Mouse (Mus musculus): ENCODE measurements around the gene Chp1. TPM values are rescaled to one million over a fixed set of nuclear protein-coding genes. Genes with fewer than 3 reads are reported as not detected.

The Chp1 gene
- polyA plus RNA-seq, 1 experiment, result 39.0 TPM

- no peak for TF ChIP-seq CTCF (IDR thresholded peaks at IDR 0.05; ENCODE audit: extremely low read depth, insufficient read depth, insufficient read length, insufficient replicate concordance)
- TF ChIP-seq POLR2A (IDR thresholded peaks at IDR 0.05; ENCODE audit: low read depth, low read length), result no peak
These were observed 14.3 kb downstream of the Chp1 start for GRCm38 (mm10) chr2:119561794-119562193.

DNA sequence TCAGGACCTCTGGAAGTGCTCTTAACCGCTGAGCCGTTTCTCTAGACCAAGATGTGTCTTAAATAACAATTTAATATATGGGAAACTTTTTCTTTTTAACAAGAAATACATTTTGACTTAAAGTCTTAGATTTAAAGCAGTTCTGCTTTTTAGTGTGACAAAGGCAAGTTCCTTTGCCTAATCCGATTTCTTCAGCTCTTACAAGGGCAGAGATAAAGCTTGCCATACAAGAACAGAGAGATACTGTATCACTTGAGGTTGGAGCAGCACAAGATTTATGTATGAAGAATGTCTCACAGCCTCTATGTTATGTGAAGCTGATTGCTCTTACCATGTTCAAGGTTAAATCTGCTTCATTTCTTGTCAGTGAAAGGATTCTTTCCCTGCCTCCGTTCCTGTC lies 17.8 kb downstream of the Chp1 start:
- H3K4me3 ChIP-seq (ENCODE audit: extremely low read depth, insufficient read depth, insufficient read length), result no peak overlapping the region
- 90% methylated on average over 4 of the region's 4 CpGs for WGBS

More at GRCm38 (mm10) chr2:119561794-119562193, 14.3 kb downstream of the Chp1 start:
- Histone ChIP-seq H3K27ac (ENCODE audit: insufficient read depth, low read length) (no peak overlapping the region), H3K27me3 (ENCODE audit: control insufficient read depth, insufficient read depth, low read length) (no peaks in the 10 kb centered on the region), H3K36me3 (ENCODE audit: control insufficient read depth, insufficient read depth, low read length) (no peaks in the 10 kb centered on the region; the same call in 1 of the 2 replicates), H3K4me3 (ENCODE audit: extremely low read depth, insufficient read depth, insufficient read length) (no peak overlapping the region), H3K4me1 (ENCODE audit: control insufficient read depth, insufficient read depth, insufficient read length) (peaks cover 7% of the 10 kb centered on the region)
- WGBS, result 20% methylated on average over 3 of the region's 3 CpGs
- DNase-seq (ENCODE audit: low read depth in 1 of 2, low spot score in 2 of 2), result no peak

DNA sequence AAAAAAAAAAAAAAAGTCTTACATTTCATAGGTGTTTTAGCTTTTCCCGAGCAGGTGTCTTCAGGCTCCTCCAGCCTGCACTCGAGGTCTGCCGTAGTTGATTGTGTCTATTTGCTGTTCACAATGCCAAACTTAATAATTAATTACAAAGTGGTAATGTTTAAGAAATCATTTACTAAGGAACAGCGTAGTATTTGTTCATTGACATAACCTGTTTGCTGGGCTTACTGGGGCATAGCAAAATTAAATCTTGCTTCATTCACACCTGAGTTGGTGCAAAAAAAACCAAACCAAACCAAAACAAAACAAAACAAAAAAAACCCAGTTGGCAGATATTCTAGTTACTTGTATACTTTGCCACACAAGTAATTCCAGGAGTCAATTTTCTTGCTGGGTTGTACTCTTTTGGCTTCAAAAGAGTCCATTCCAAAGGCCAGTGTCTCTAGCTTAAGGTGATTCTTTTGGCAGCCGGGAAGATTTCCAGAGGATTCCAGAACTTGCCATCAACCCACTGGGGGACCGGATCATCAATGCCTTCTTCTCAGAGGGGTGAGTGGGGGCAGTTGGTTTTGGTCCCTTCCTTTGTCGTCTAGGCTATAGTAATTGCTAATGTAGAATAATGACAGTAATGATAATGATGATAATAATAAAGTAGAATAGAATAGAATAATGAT lies 18.8 kb downstream of the Chp1 start:
- Histone ChIP-seq H3K27me3 (ENCODE audit: control insufficient read depth, insufficient read depth, low read length) (no peaks in the 10 kb centered on the region; the same call in 1 of the 2 replicates), H3K4me1 (ENCODE audit: control insufficient read depth, insufficient read depth, insufficient read length) (no peaks in the 10 kb centered on the region; the same call in 1 of the 2 replicates), H3K27ac (ENCODE audit: insufficient read depth, low read length) (no peak overlapping the region), H3K36me3 (ENCODE audit: control insufficient read depth, insufficient read depth, low read length) (peaks cover 5% of the 10 kb centered on the region; the same call in 1 of the 2 replicates), H3K4me3 (ENCODE audit: extremely low read depth, insufficient read depth, insufficient read length) (no peak overlapping the region)
- no peak for TF ChIP-seq POLR2A (IDR thresholded peaks at IDR 0.05; ENCODE audit: low read depth, low read length)
- TF ChIP-seq CTCF (IDR thresholded peaks at IDR 0.05; ENCODE audit: extremely low read depth, insufficient read depth, insufficient read length, insufficient replicate concordance), result no peak
- DNase-seq (ENCODE audit: low read depth in 1 of 2, low spot score in 2 of 2), result no peak
- WGBS, result 97% methylated on average over 7 of the region's 7 CpGs

More for the DNA sequence above, 17.8 kb downstream of the Chp1 start:
- Histone ChIP-seq H3K36me3 (ENCODE audit: control insufficient read depth, insufficient read depth, low read length) (peaks cover 5% of the 10 kb centered on the region; the same call in 1 of the 2 replicates), H3K27me3 (ENCODE audit: control insufficient read depth, insufficient read depth, low read length) (no peaks in the 10 kb centered on the region; the same call in 1 of the 2 replicates), H3K27ac (ENCODE audit: insufficient read depth, low read length) (no peak overlapping the region), H3K4me1 (ENCODE audit: control insufficient read depth, insufficient read depth, insufficient read length) (no peaks in the 10 kb centered on the region; the same call in 1 of the 2 replicates)
- DNase-seq (ENCODE audit: low read depth in 1 of 2, low spot score in 2 of 2), result no peak
- TF ChIP-seq POLR2A (IDR thresholded peaks at IDR 0.05; ENCODE audit: low read depth, low read length), result no peak
- TF ChIP-seq CTCF (IDR thresholded peaks at IDR 0.05; ENCODE audit: extremely low read depth, insufficient read depth, insufficient read length, insufficient replicate concordance), result no peak

GRCm38 (mm10) chr2:119572471-119572870 lies 25.0 kb downstream of the Chp1 start:
- Histone ChIP-seq H3K4me1 (ENCODE audit: control insufficient read depth, insufficient read depth, insufficient read length) (no peaks in the 10 kb centered on the region), H3K27ac (ENCODE audit: insufficient read depth, low read length) (no peak overlapping the region)
- DNase-seq (ENCODE audit: low read depth in 1 of 2, low spot score in 2 of 2), result no peak

GRCm38 (mm10) chr2:119581571-119581970 lies 34.1 kb downstream of the Chp1 start:
- no peak for DNase-seq (ENCODE audit: low read depth in 1 of 2, low spot score in 2 of 2)
- no peak overlapping the region for H3K27ac ChIP-seq (ENCODE audit: insufficient read depth, low read length)
- no peaks in the 10 kb centered on the region for H3K4me1 ChIP-seq (ENCODE audit: control insufficient read depth, insufficient read depth, insufficient read length)
- 100% methylated on average over 3 of the region's 3 CpGs for WGBS
- no peak for TF ChIP-seq POLR2A (IDR thresholded peaks at IDR 0.05; ENCODE audit: low read depth, low read length)
- TF ChIP-seq CTCF (IDR thresholded peaks at IDR 0.05; ENCODE audit: extremely low read depth, insufficient read depth, insufficient read length, insufficient replicate concordance), result no peak
- H3K4me3 ChIP-seq (ENCODE audit: extremely low read depth, insufficient read depth, insufficient read length), result no peak overlapping the region
- peaks cover 5% of the 10 kb centered on the region; the same call in 1 of the 2 replicates for H3K36me3 ChIP-seq (ENCODE audit: control insufficient read depth, insufficient read depth, low read length)
- H3K27me3 ChIP-seq (ENCODE audit: control insufficient read depth, insufficient read depth, low read length), result no peaks in the 10 kb centered on the region

More at GRCm38 (mm10) chr2:119572471-119572870, 25.0 kb downstream of the Chp1 start:
- no peak for TF ChIP-seq CTCF (IDR thresholded peaks at IDR 0.05; ENCODE audit: extremely low read depth, insufficient read depth, insufficient read length, insufficient replicate concordance)
- TF ChIP-seq POLR2A (IDR thresholded peaks at IDR 0.05; ENCODE audit: low read depth, low read length), result no peak
- Histone ChIP-seq H3K27me3 (ENCODE audit: control insufficient read depth, insufficient read depth, low read length) (no peaks in the 10 kb centered on the region), H3K4me3 (ENCODE audit: extremely low read depth, insufficient read depth, insufficient read length) (no peak overlapping the region), H3K36me3 (ENCODE audit: control insufficient read depth, insufficient read depth, low read length) (peaks cover 8% of the 10 kb centered on the region)
- WGBS, result 83% methylated on average over 1 of the region's 1 CpGs

DNA sequence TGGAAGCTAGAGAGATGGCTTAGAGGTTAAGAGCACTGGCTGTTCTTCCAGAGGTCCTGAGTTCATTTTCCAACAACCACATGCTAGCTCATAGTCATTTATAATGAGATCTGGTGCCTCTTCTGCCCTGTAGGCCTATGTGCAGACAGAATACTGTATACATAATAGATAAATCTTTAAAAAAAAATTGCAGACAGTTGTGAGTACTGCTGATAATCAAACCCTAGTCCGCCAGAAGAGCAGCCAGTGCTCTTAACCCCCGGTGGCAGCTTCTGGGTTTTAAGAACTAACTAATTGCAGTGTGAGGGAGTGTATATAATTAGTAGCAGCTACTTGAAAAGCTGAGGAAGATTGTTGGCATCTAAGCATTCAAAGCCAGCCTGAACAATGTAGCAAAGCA lies 35.9 kb downstream of the Chp1 start:
- DNase-seq (ENCODE audit: low read depth in 1 of 2, low spot score in 2 of 2), result no peak
- no peak for TF ChIP-seq POLR2A (IDR thresholded peaks at IDR 0.05; ENCODE audit: low read depth, low read length)
- TF ChIP-seq CTCF (IDR thresholded peaks at IDR 0.05; ENCODE audit: extremely low read depth, insufficient read depth, insufficient read length, insufficient replicate concordance), result no peak

DNA sequence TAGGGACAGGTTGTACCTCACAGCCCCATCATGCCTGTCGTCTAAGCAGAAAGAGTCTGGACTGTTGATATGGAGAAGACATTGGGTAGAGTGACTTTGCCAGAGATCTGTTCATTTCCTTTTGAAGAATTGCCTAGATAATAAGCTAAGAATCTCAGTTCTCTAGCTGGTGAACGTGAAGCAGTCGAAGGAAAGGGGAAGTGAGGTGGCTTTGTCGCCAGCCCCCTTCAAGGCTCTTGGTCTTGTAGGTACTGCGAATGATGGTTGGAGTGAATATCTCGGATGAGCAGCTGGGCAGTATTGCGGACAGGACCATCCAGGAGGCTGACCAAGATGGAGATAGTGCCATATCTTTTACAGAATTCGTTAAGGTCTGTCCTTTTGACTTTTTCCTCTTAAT lies 36.8 kb downstream of the Chp1 start:
- 69% methylated on average over 8 of the region's 8 CpGs for WGBS
- Histone ChIP-seq H3K4me1 (ENCODE audit: control insufficient read depth, insufficient read depth, insufficient read length) (no peaks in the 10 kb centered on the region), H3K4me3 (ENCODE audit: extremely low read depth, insufficient read depth, insufficient read length) (no peak overlapping the region), H3K27ac (ENCODE audit: insufficient read depth, low read length) (no peak overlapping the region), H3K36me3 (ENCODE audit: control insufficient read depth, insufficient read depth, low read length) (peaks cover 4% of the 10 kb centered on the region; the same call in 1 of the 2 replicates), H3K27me3 (ENCODE audit: control insufficient read depth, insufficient read depth, low read length) (no peaks in the 10 kb centered on the region)
- TF ChIP-seq CTCF (IDR thresholded peaks at IDR 0.05; ENCODE audit: extremely low read depth, insufficient read depth, insufficient read length, insufficient replicate concordance), result no peak
- TF ChIP-seq POLR2A (IDR thresholded peaks at IDR 0.05; ENCODE audit: low read depth, low read length), result no peak
- no peak for DNase-seq (ENCODE audit: low read depth in 1 of 2, low spot score in 2 of 2)

More for the DNA sequence above, 35.9 kb downstream of the Chp1 start:
- peaks cover 4% of the 10 kb centered on the region; the same call in 1 of the 2 replicates for H3K36me3 ChIP-seq (ENCODE audit: control insufficient read depth, insufficient read depth, low read length)
- no peaks in the 10 kb centered on the region for H3K27me3 ChIP-seq (ENCODE audit: control insufficient read depth, insufficient read depth, low read length)
- 73% methylated on average over 2 of the region's 2 CpGs for WGBS
- no peaks in the 10 kb centered on the region for H3K4me1 ChIP-seq (ENCODE audit: control insufficient read depth, insufficient read depth, insufficient read length)
- no peak overlapping the region for H3K4me3 ChIP-seq (ENCODE audit: extremely low read depth, insufficient read depth, insufficient read length)
- no peak overlapping the region for H3K27ac ChIP-seq (ENCODE audit: insufficient read depth, low read length)

Measured in spleen, adult 2 months (tissue).